Mouse (Mus musculus): ENCODE results near the gene Thrb. TPM values are rescaled to one million over a fixed set of nuclear protein-coding genes. Genes with fewer than 3 reads are reported as not detected.

Gene Thrb
- polyA plus RNA-seq, 1 experiment from 2014 or later, result 1.2 TPM

DNA sequence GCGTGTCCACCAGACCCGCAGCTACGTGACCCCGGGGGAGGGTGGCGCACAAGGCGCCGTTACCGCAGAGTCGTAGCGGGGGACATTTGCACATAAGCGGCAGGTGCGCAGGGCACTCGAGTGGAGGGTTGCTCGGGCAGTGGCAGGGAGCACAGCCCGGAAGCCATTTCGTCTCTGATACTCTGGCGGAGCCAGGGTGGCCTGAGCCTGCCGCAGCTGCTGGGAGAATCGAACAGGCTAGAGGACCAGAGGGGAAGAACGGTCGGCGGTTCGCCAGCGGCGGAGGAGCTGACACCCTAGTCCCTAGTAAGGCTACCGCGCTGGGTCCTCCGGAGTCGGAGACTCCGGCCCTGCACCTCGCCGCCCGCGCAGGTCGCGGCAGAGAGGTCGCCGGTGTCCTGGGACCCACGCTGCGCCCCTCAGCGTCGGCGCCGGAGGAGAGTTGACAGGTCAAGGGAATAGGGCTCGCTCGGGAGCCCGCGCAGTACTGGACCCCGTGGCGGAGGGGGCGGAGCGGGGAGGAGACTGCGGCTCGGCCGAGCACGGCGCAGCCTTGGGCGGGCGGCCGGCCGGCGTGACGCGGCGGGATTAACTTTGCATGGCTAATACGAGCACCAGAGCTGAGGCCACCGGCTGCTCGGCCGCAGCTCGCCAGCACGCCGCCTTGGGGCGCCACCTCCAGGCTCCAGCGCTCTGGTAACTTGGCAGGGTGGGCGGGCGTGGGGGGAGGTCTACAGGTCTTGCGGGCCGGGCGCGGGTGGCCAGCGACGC, 453 bp downstream of the Thrb start:
- ATAC-seq (replicated peaks; ENCODE audit: extremely low read depth, insufficient read depth, low FRiP score), result peak; percentile 92
- no peaks in the 10 kb centered on the region for H3K36me3 ChIP-seq (ENCODE audit: control insufficient read depth, insufficient read depth)
- H3K9ac ChIP-seq (ENCODE audit: low read length), result peak overlapping the region; percentile 71
- peak overlapping the region; percentile 100 for H3K4me2 ChIP-seq (ENCODE audit: low read depth, low read length)
- no peaks in the 10 kb centered on the region for H3K9me3 ChIP-seq (replicated peaks; ENCODE audit: control insufficient read depth, low read length)
- peaks cover 10% of the 10 kb centered on the region for H3K27me3 ChIP-seq (ENCODE audit: control insufficient read depth, insufficient read depth, low read length)
- H3K27ac ChIP-seq (ENCODE audit: low read length), result no peak overlapping the region
- peaks cover 3% of the 10 kb centered on the region; the same call in 1 of the 2 replicates for H3K4me1 ChIP-seq (ENCODE audit: control insufficient read depth, insufficient read depth, low read length)
- under 1% methylated on average over 82 of the region's 82 CpGs for WGBS
- peak overlapping the region; percentile 66 for H3K4me3 ChIP-seq (ENCODE audit: low read length)

- ATAC-seq (replicated peaks; ENCODE audit: extremely low read depth, insufficient read depth, low FRiP score), result no peak
- Histone ChIP-seq H3K27me3 (ENCODE audit: control insufficient read depth, insufficient read depth, low read length) (peaks cover 10% of the 10 kb centered on the region), H3K9ac (ENCODE audit: low read length) (peak overlapping the region; percentile 71), H3K9me3 (replicated peaks; ENCODE audit: control insufficient read depth, low read length) (no peaks in the 10 kb centered on the region), H3K4me2 (ENCODE audit: low read depth, low read length) (peak overlapping the region; percentile 100), H3K36me3 (ENCODE audit: control insufficient read depth, insufficient read depth) (no peaks in the 10 kb centered on the region), H3K4me3 (ENCODE audit: low read length) (peak overlapping the region; percentile 66), H3K4me1 (ENCODE audit: control insufficient read depth, insufficient read depth, low read length) (peaks cover 3% of the 10 kb centered on the region; the same call in 1 of the 2 replicates), H3K27ac (ENCODE audit: low read length) (no peak overlapping the region)
- WGBS, result under 1% methylated on average over 16 of the region's 16 CpGs
Measured at GRCm38 (mm10) chr14:17661100-17661521, 1.1 kb downstream of the Thrb start.

DNA sequence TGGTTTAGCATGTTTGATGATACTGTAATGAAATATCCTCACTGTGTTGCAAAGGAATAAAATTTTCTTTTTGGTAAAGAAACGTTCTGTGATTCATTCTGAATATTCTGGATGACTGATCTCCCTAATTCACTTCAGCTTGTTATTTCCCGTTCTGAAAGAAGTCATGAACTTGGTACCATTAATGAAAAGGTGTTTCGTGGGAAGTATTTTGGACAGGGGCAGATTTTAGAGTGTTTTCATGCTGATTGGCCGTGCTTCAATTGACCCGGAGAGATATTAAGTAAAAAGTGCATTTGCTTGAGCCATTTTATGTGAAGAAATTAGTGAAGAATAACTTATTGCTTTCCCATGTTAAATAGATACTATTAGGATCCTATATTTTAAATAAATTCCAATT, 2.0 kb downstream of the Thrb start:
- H3K4me2 ChIP-seq (ENCODE audit: low read depth, low read length), result no peak overlapping the region

DNA sequence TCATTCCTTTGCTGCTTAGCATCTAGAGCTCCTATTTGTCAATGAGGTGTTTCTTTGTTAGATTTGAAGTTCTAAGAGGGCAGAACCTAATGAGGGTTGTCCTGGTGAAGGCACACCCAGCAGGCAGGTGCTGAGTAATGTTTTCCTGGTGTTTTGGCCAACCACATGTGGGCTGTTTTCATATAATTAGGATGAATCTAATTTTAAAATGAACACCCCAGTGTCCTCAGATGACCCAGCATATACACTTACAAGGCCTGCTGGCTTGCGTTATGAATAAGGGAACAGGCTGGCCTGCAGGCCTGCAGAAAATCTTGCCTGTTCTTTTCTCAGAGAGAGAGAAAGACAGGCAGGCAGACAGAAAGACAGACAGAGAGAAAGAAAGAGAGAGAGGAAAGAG, 14.3 kb downstream of the Thrb start:
- no peaks in the 10 kb centered on the region for H3K36me3 ChIP-seq (ENCODE audit: control insufficient read depth, insufficient read depth)
- no peaks in the 10 kb centered on the region for H3K4me1 ChIP-seq (ENCODE audit: control insufficient read depth, insufficient read depth, low read length)
- H3K9me3 ChIP-seq (replicated peaks; ENCODE audit: control insufficient read depth, low read length), result no peaks in the 10 kb centered on the region
- no peaks in the 10 kb centered on the region for H3K27me3 ChIP-seq (ENCODE audit: control insufficient read depth, insufficient read depth, low read length)
- no peak overlapping the region for H3K9ac ChIP-seq (ENCODE audit: low read length)
- ATAC-seq (replicated peaks; ENCODE audit: extremely low read depth, insufficient read depth, low FRiP score), result no peak
- no peak overlapping the region for H3K27ac ChIP-seq (ENCODE audit: low read length)
- H3K4me3 ChIP-seq (ENCODE audit: low read length), result no peak overlapping the region
- no peak overlapping the region for H3K4me2 ChIP-seq (ENCODE audit: low read depth, low read length)
- WGBS, result 82% methylated on average over 1 of the region's 1 CpGs

More for the DNA sequence above, 2.0 kb downstream of the Thrb start:
- 51% methylated on average over 5 of the region's 5 CpGs for WGBS
- peaks cover 10% of the 10 kb centered on the region for H3K27me3 ChIP-seq (ENCODE audit: control insufficient read depth, insufficient read depth, low read length)
- no peak overlapping the region for H3K9ac ChIP-seq (ENCODE audit: low read length)
- ATAC-seq (replicated peaks; ENCODE audit: extremely low read depth, insufficient read depth, low FRiP score), result no peak
- no peaks in the 10 kb centered on the region for H3K36me3 ChIP-seq (ENCODE audit: control insufficient read depth, insufficient read depth)
- H3K9me3 ChIP-seq (replicated peaks; ENCODE audit: control insufficient read depth, low read length), result no peaks in the 10 kb centered on the region
- H3K4me3 ChIP-seq (ENCODE audit: low read length), result no peak overlapping the region
- H3K27ac ChIP-seq (ENCODE audit: low read length), result no peak overlapping the region
- peaks cover 3% of the 10 kb centered on the region; the same call in 1 of the 2 replicates for H3K4me1 ChIP-seq (ENCODE audit: control insufficient read depth, insufficient read depth, low read length)

GRCm38 (mm10) chr14:17675214-17675613, 15.2 kb downstream of the Thrb start:
- Histone ChIP-seq H3K4me1 (ENCODE audit: control insufficient read depth, insufficient read depth, low read length) (no peaks in the 10 kb centered on the region), H3K36me3 (ENCODE audit: control insufficient read depth, insufficient read depth) (no peaks in the 10 kb centered on the region), H3K9me3 (replicated peaks; ENCODE audit: control insufficient read depth, low read length) (no peaks in the 10 kb centered on the region), H3K4me2 (ENCODE audit: low read depth, low read length) (no peak overlapping the region), H3K4me3 (ENCODE audit: low read length) (no peak overlapping the region), H3K9ac (ENCODE audit: low read length) (no peak overlapping the region), H3K27me3 (ENCODE audit: control insufficient read depth, insufficient read depth, low read length) (no peaks in the 10 kb centered on the region), H3K27ac (ENCODE audit: low read length) (no peak overlapping the region)
- ATAC-seq (replicated peaks; ENCODE audit: extremely low read depth, insufficient read depth, low FRiP score), result no peak
- WGBS, result 67% methylated on average over 3 of the region's 3 CpGs

DNA sequence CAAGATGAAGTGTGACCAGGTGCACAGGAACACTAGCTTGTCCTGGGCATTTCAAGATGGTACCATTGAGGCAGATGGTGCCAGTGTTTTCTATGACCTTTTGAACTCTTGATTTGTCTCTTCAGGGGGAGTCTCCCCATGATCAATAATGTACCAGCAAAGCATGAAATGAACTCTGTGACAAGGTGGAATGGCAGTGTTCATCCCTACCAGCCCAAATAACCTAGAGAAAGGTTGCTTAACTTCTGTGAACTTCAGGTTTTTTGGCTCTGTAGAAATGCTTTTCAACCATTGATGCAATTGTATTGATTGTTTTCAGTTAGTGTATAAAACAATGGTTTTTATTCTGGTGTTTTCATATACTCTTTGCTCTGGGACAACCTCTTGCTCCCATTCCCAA, 21.4 kb downstream of the Thrb start:
- Histone ChIP-seq H3K27me3 (ENCODE audit: control insufficient read depth, insufficient read depth, low read length) (no peaks in the 10 kb centered on the region), H3K36me3 (ENCODE audit: control insufficient read depth, insufficient read depth) (no peaks in the 10 kb centered on the region), H3K4me2 (ENCODE audit: low read depth, low read length) (no peak overlapping the region), H3K27ac (ENCODE audit: low read length) (no peak overlapping the region), H3K9ac (ENCODE audit: low read length) (no peak overlapping the region), H3K9me3 (replicated peaks; ENCODE audit: control insufficient read depth, low read length) (no peaks in the 10 kb centered on the region), H3K4me1 (ENCODE audit: control insufficient read depth, insufficient read depth, low read length) (no peaks in the 10 kb centered on the region), H3K4me3 (ENCODE audit: low read length) (no peak overlapping the region)
- ATAC-seq (replicated peaks; ENCODE audit: extremely low read depth, insufficient read depth, low FRiP score), result no peak

- Histone ChIP-seq H3K9me3 (replicated peaks; ENCODE audit: control insufficient read depth, low read length) (no peaks in the 10 kb centered on the region), H3K27ac (ENCODE audit: low read length) (no peak overlapping the region), H3K4me1 (ENCODE audit: control insufficient read depth, insufficient read depth, low read length) (no peaks in the 10 kb centered on the region), H3K9ac (ENCODE audit: low read length) (no peak overlapping the region), H3K4me2 (ENCODE audit: low read depth, low read length) (no peak overlapping the region), H3K36me3 (ENCODE audit: control insufficient read depth, insufficient read depth) (no peaks in the 10 kb centered on the region), H3K27me3 (ENCODE audit: control insufficient read depth, insufficient read depth, low read length) (no peaks in the 10 kb centered on the region), H3K4me3 (ENCODE audit: low read length) (no peak overlapping the region)
- 69% methylated on average over 1 of the region's 1 CpGs for WGBS
- no peak for ATAC-seq (replicated peaks; ENCODE audit: extremely low read depth, insufficient read depth, low FRiP score)
Measured at GRCm38 (mm10) chr14:17684881-17685280, 24.8 kb downstream of the Thrb start.

- Histone ChIP-seq H3K9ac (ENCODE audit: low read length) (no peak overlapping the region), H3K36me3 (ENCODE audit: control insufficient read depth, insufficient read depth) (no peaks in the 10 kb centered on the region), H3K27ac (ENCODE audit: low read length) (no peak overlapping the region), H3K9me3 (replicated peaks; ENCODE audit: control insufficient read depth, low read length) (no peaks in the 10 kb centered on the region), H3K4me3 (ENCODE audit: low read length) (no peak overlapping the region), H3K4me1 (ENCODE audit: control insufficient read depth, insufficient read depth, low read length) (no peaks in the 10 kb centered on the region), H3K27me3 (ENCODE audit: control insufficient read depth, insufficient read depth, low read length) (no peaks in the 10 kb centered on the region), H3K4me2 (ENCODE audit: low read depth, low read length) (no peak overlapping the region)
- ATAC-seq (replicated peaks; ENCODE audit: extremely low read depth, insufficient read depth, low FRiP score), result no peak
- WGBS, result 96% methylated on average over 3 of the region's 3 CpGs
Measured at GRCm38 (mm10) chr14:17685491-17685890, 25.4 kb downstream of the Thrb start.

DNA sequence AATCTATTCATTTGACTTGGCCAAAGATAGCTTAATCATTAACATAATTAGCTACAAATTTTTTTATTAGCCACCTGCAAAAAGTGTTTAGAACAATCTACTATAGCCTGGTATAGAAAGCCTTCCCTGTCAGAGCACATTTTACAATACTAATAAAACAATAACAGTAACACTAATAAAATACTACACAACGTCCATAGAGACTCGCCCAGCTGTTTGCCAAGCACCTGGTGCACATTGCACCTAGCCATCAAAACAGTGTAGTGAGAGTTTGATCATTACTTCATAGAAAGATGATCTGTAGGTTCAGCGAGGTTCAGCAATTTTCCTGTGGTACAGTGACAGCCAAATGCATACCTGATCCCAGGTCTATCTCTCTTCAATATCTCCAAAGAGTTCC, 26.9 kb downstream of the Thrb start:
- Histone ChIP-seq H3K4me2 (ENCODE audit: low read depth, low read length) (no peak overlapping the region), H3K27me3 (ENCODE audit: control insufficient read depth, insufficient read depth, low read length) (no peaks in the 10 kb centered on the region), H3K27ac (ENCODE audit: low read length) (no peak overlapping the region), H3K9ac (ENCODE audit: low read length) (no peak overlapping the region), H3K9me3 (replicated peaks; ENCODE audit: control insufficient read depth, low read length) (no peaks in the 10 kb centered on the region), H3K36me3 (ENCODE audit: control insufficient read depth, insufficient read depth) (no peaks in the 10 kb centered on the region), H3K4me1 (ENCODE audit: control insufficient read depth, insufficient read depth, low read length) (no peaks in the 10 kb centered on the region), H3K4me3 (ENCODE audit: low read length) (no peak overlapping the region)
- no peak for ATAC-seq (replicated peaks; ENCODE audit: extremely low read depth, insufficient read depth, low FRiP score)
- WGBS, result 73% methylated on average over 3 of the region's 3 CpGs

All from heart, embryonic 16.5 days (tissue).